Mouse (Mus musculus): Measurements from ENCODE around the gene Gba. TPM values are rescaled to one million over a fixed set of nuclear protein-coding genes. Genes with fewer than 3 reads are reported as not detected.

The Gba gene
- polyA plus RNA-seq, 1 experiment from 2014 or later, result 34.7 TPM

- Histone ChIP-seq H3K9me3 (no peaks in the 10 kb centered on the region), H3K9ac (peak within 1 kb of the TSS; percentile 88), H3K4me2 (peak within 1 kb of the TSS; percentile 92), H3K4me3 (peak within 1 kb of the TSS; percentile 69), H3K36me3 (peaks cover 60% of the 10 kb centered on the region), H3K27ac (peak within 1 kb of the TSS; percentile 87), H3K27me3 (no peaks in the 10 kb centered on the region), H3K4me1 (peaks cover 45% of the 10 kb centered on the region)
- peak; percentile 87 for ATAC-seq (ENCODE audit: insufficient number of reproducible peaks, insufficient read depth, low FRiP score, low TSS enrichment, low read depth)
- 7% methylated on average over 39 of the region's 39 CpGs for WGBS
Measured at GRCm38 (mm10) chr3:89183058-89183958, 19.4 kb upstream of the Gba start, which contains the start of gene Fam189b. TSS of gene Fam189b (plus strand) at chr3:89183143.

DNA sequence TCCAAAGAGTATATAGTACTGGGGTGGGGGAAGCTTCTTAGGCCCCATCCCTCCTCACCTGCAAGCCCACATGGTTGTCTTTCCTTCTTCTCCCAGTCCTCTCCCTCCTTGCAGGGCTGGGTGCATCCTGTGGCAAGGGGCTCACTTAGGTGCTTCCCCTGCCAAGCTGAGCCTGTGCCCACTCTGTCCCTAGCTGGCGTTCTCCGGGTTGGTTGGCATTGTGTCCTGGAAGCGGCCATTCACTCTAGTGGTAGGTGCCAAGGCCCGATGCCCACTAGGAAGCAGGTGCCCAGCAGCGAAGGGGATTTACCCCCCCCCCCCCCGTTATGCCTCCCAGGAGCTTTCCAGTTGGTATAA, 18.8 kb upstream of the Gba start:
- peaks cover 39% of the 10 kb centered on the region for H3K4me1 ChIP-seq
- no peaks in the 10 kb centered on the region for H3K9me3 ChIP-seq
- H3K4me3 ChIP-seq, result peak overlapping the region; percentile 69
- ATAC-seq (ENCODE audit: insufficient number of reproducible peaks, insufficient read depth, low FRiP score, low TSS enrichment, low read depth), result no peak
- H3K27ac ChIP-seq, result no peak overlapping the region
- no peaks in the 10 kb centered on the region for H3K27me3 ChIP-seq
- H3K36me3 ChIP-seq, result peaks cover 65% of the 10 kb centered on the region
- WGBS, result 80% methylated on average over 6 of the region's 6 CpGs
- H3K4me2 ChIP-seq, result peak overlapping the region; percentile 92
- H3K9ac ChIP-seq, result peak overlapping the region; percentile 88

GRCm38 (mm10) chr3:89187197-89187596, 15.5 kb upstream of the Gba start:
- WGBS, result 39% methylated on average over 23 of the region's 23 CpGs
- peaks cover 39% of the 10 kb centered on the region for H3K36me3 ChIP-seq
- no peaks in the 10 kb centered on the region for H3K9me3 ChIP-seq
- H3K4me3 ChIP-seq, result no peak overlapping the region
- H3K9ac ChIP-seq, result no peak overlapping the region
- ATAC-seq (ENCODE audit: insufficient number of reproducible peaks, insufficient read depth, low FRiP score, low TSS enrichment, low read depth), result 0 out of 2 replicates have a peak, but pooled peaks have one; percentile 3
- H3K27ac ChIP-seq, result no peak overlapping the region
- H3K4me1 ChIP-seq, result peaks cover 32% of the 10 kb centered on the region
- no peak overlapping the region for H3K4me2 ChIP-seq
- no peaks in the 10 kb centered on the region for H3K27me3 ChIP-seq

- H3K4me2 ChIP-seq, result no peak overlapping the region
- WGBS, result 66% methylated on average over 18 of the region's 18 CpGs
- H3K4me3 ChIP-seq, result no peak overlapping the region
- peaks cover 27% of the 10 kb centered on the region for H3K4me1 ChIP-seq
- no peaks in the 10 kb centered on the region for H3K27me3 ChIP-seq
- no peak for ATAC-seq (ENCODE audit: insufficient number of reproducible peaks, insufficient read depth, low FRiP score, low TSS enrichment, low read depth)
- no peak overlapping the region for H3K9ac ChIP-seq
- peaks cover 33% of the 10 kb centered on the region for H3K36me3 ChIP-seq
- H3K27ac ChIP-seq, result no peak overlapping the region
- H3K9me3 ChIP-seq, result no peaks in the 10 kb centered on the region
Measured at GRCm38 (mm10) chr3:89187690-89188477, 14.8 kb upstream of the Gba start.

DNA sequence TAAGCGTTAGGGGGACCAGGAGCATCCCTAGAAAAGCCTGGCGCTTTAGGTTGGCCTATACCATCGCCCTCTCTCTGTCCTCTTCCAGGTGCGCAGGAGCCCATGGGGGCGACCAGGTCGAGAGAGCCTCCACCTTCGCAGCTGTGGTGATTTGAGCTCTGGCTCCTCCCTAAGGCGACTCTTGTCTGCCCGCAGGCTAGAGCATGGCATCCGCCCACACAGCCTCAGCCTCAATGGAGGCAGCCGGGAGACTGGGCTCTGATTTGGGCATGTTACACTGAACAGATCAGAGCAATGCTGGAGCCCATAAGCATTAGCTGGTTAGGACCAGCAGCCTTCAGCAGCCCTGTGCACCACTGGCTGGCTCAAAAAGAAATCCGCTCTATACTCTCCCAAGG, 14.3 kb upstream of the Gba start:
- Histone ChIP-seq H3K9ac (no peak overlapping the region), H3K9me3 (no peaks in the 10 kb centered on the region), H3K4me2 (no peak overlapping the region), H3K4me1 (peaks cover 26% of the 10 kb centered on the region), H3K27ac (no peak overlapping the region), H3K4me3 (no peak overlapping the region), H3K27me3 (no peaks in the 10 kb centered on the region), H3K36me3 (peaks cover 33% of the 10 kb centered on the region)
- WGBS, result 56% methylated on average over 12 of the region's 12 CpGs
- ATAC-seq (ENCODE audit: insufficient number of reproducible peaks, insufficient read depth, low FRiP score, low TSS enrichment, low read depth), result no peak

GRCm38 (mm10) chr3:89190436-89190835, 12.3 kb upstream of the Gba start:
- H3K36me3 ChIP-seq, result peaks cover 33% of the 10 kb centered on the region
- ATAC-seq (ENCODE audit: insufficient number of reproducible peaks, insufficient read depth, low FRiP score, low TSS enrichment, low read depth), result no peak
- H3K9me3 ChIP-seq, result no peaks in the 10 kb centered on the region
- H3K9ac ChIP-seq, result no peak overlapping the region
- no peak overlapping the region for H3K27ac ChIP-seq
- no peak overlapping the region for H3K4me2 ChIP-seq
- 81% methylated on average over 8 of the region's 8 CpGs for WGBS
- no peaks in the 10 kb centered on the region for H3K27me3 ChIP-seq
- H3K4me1 ChIP-seq, result peaks cover 6% of the 10 kb centered on the region
- H3K4me3 ChIP-seq, result no peak overlapping the region

DNA sequence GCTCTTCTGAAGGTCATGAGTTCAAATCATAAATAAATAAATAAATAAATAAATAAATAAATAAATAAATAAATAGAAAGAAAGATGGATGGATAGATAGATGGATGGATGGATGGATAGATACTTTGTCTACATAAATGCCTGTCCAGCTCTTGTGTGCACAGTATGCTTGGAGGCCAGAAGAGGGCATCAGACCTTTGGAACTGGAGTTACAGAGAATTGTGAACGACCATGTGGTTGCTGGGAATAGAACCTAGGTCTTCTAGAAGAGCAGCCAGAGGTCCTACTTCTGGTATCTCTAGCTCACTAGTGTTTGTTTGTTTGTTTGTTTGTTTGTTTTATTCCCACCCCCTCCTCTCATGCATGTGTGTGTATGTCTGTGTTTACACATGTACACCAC, 9.4 kb upstream of the Gba start:
- H3K4me1 ChIP-seq, result peaks cover 6% of the 10 kb centered on the region
- H3K9ac ChIP-seq, result no peak overlapping the region
- H3K4me2 ChIP-seq, result no peak overlapping the region
- peaks cover 13% of the 10 kb centered on the region for H3K36me3 ChIP-seq
- 57% methylated on average over 1 of the region's 1 CpGs for WGBS
- no peaks in the 10 kb centered on the region for H3K9me3 ChIP-seq
- ATAC-seq (ENCODE audit: insufficient number of reproducible peaks, insufficient read depth, low FRiP score, low TSS enrichment, low read depth), result no peak
- H3K27me3 ChIP-seq, result no peaks in the 10 kb centered on the region
- H3K27ac ChIP-seq, result no peak overlapping the region
- no peak overlapping the region for H3K4me3 ChIP-seq

DNA sequence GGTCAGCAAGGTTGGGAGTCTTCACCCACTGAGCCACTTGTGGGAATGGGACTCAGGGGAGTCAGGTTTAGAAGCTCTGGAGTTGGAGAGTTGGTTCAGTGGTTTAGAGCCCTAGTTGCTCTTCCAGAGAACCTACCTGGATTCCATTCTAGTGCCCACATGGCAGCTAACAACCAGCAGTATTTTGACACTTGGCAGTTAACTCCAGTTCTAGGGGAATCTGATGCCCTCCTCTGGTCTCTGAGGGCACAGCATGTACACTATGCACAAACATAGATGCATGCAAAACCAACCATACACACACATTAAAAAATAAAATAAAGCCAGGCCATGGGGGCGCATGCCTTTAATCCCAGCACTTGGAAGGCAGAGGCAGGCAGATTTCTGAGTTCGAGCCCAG, 8.9 kb upstream of the Gba start:
- Histone ChIP-seq H3K4me2 (no peak overlapping the region), H3K36me3 (peaks cover 8% of the 10 kb centered on the region), H3K9ac (no peak overlapping the region), H3K27me3 (no peaks in the 10 kb centered on the region), H3K27ac (no peak overlapping the region), H3K9me3 (no peaks in the 10 kb centered on the region), H3K4me3 (no peak overlapping the region), H3K4me1 (peaks cover 6% of the 10 kb centered on the region)
- 88% methylated on average over 2 of the region's 2 CpGs for WGBS
- ATAC-seq (ENCODE audit: insufficient number of reproducible peaks, insufficient read depth, low FRiP score, low TSS enrichment, low read depth), result no peak

- Histone ChIP-seq H3K36me3 (no peaks in the 10 kb centered on the region), H3K27ac (peak overlapping the region; percentile 84), H3K4me3 (peak overlapping the region; percentile 44), H3K4me1 (peaks cover 6% of the 10 kb centered on the region), H3K4me2 (peak overlapping the region; percentile 61), H3K9ac (peak overlapping the region; percentile 68), H3K9me3 (no peaks in the 10 kb centered on the region), H3K27me3 (no peaks in the 10 kb centered on the region)
- peak; percentile 95 for ATAC-seq (ENCODE audit: insufficient number of reproducible peaks, insufficient read depth, low FRiP score, low TSS enrichment, low read depth)
- 6% methylated on average over 33 of the region's 33 CpGs for WGBS
Measured at GRCm38 (mm10) chr3:89195979-89196877, 6.5 kb upstream of the Gba start.

DNA sequence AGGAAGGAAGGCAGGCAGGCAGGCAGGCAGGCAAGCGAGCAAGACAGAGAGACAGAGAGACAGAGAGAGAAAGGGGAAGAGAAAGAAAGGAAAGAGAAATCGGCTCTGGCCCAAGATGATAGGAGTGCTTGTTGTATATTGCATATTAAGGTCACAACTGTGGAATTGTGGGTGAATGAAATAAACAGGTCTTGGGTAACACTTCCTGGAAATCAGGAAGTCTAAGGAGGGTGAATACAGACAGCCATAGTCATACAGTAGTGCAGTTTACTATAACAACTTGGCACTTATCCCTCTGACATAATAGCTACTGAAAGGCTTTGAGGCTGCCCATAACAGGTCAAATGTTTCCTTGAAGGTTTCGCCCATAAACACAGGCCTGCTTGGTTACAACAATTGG, 2.9 kb upstream of the Gba start:
- H3K4me2 ChIP-seq, result no peak overlapping the region
- no peak for ATAC-seq (ENCODE audit: insufficient number of reproducible peaks, insufficient read depth, low FRiP score, low TSS enrichment, low read depth)
- H3K9ac ChIP-seq, result no peak overlapping the region
- no peak overlapping the region for H3K4me3 ChIP-seq
- H3K36me3 ChIP-seq, result peaks cover 5% of the 10 kb centered on the region; the same call in 1 of the 2 replicates
- H3K27me3 ChIP-seq, result no peaks in the 10 kb centered on the region
- H3K9me3 ChIP-seq, result no peaks in the 10 kb centered on the region
- H3K4me1 ChIP-seq, result peaks cover 11% of the 10 kb centered on the region
- no peak overlapping the region for H3K27ac ChIP-seq
- WGBS, result 72% methylated on average over 3 of the region's 3 CpGs

DNA sequence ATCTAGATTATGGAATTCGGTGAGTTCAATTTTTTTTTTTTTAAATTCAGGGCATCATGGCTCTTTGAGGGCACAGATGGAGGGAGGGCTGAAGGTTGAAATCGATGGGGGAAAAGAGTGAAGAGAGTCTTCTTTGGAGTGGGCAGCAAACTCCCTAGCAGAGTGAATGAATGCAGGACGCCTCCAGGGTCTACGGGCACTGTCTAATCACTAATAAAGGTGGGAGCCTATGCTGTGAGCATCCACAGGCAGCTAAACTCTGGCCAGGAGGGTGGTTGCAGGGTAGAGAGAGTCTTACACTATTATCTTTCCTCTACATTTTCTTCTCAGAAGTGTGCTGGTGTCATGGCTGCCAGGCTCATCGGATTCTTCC, 400 bp downstream of the Gba start:
- H3K27ac ChIP-seq, result no peak overlapping the region
- peaks cover 38% of the 10 kb centered on the region for H3K36me3 ChIP-seq
- peak overlapping the region; percentile 73 for H3K9ac ChIP-seq
- WGBS, result 40% methylated on average over 5 of the region's 5 CpGs
- H3K4me2 ChIP-seq, result peak overlapping the region; percentile 70
- H3K9me3 ChIP-seq, result no peaks in the 10 kb centered on the region
- peak overlapping the region; percentile 52 for H3K4me3 ChIP-seq
- no peaks in the 10 kb centered on the region for H3K27me3 ChIP-seq
- ATAC-seq (ENCODE audit: insufficient number of reproducible peaks, insufficient read depth, low FRiP score, low TSS enrichment, low read depth), result no peak
- H3K4me1 ChIP-seq, result peaks cover 5% of the 10 kb centered on the region
